Mouse (Mus musculus) thymus, adult 18-20 months (tissue): ENCODE data around the gene Sdsl.
"Not testable (repeated sequence)": the region's sequence is repeated elsewhere in the genome, so short reads cannot be mapped to it uniquely, and the experiment has no call there.

Source experiments
- DNase-seq, 2 experiments: peaks; one replicate each; pipeline ENCODE4 v3.0.0; 2022; ENCODE audit warnings: mixed read lengths in 2 of 2

Sdsl gene

GRCm38 (mm10) chr5:120472770-120473169 lies at the start of gene Sdsl:
Sdsl (minus strand) TSS chr5:120472810.
- DNase-seq = no peak

DNA sequence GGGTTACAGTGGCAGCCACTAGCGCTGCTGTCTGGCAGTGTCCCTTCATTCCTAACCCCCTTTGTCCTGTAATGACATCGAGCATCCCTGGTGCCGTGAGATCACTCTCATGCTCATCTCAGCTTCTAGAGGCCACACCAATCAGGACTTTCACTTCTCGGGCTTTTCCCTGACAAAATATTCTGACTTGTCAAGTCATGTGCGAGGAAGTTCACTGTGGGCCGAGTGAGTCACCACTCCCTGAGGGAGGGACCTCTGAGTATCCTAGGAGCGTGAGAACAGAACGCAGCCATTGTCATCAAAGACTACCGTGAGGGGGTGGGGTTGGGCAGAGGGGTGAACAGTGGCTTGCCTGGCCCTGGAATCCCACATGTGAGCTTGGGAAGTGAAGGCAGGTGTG lies 44.9 kb upstream of the Sdsl start:
- no peak for DNase-seq

DNA sequence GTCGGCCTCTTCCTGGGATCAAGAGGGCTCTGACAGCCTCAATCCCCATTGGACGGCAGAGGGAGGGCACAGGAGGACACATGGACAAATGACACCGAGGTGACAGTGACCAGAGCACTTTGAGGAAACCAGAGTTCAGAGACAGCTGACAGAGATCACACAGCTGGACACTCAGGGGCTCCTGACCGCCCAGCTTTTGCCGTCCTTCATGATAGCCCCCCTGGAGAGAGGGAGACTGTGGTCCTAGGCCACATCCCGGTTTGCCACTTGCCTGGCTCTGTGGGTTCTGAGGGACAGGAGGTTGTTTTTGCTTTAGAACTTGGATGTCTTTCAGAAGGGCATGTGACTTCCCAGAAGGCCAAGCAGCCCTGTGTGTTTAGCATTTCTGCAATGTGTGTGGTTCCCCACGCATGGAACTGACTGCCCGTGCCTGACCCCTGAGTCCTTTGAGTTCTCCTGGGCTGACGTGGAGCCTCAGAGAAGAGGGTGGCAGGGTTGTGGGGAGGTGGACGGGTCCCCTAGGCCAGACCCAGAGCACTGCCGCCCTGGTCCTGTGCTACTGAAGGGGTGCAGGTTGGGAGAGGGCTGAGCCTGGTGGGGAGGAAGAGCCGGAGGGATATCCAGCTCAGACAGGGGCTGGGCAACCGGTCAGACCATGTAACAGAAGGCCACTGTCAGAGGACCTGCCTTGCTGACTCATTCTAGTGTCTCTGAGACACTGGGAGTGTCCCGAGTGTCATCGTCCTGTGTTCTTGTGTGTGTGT lies 43.8 kb upstream of the Sdsl start:
- no peak for DNase-seq

- DNase-seq = no peak
These were observed 42.8 kb upstream of the Sdsl start for GRCm38 (mm10) chr5:120515451-120515850.

DNA sequence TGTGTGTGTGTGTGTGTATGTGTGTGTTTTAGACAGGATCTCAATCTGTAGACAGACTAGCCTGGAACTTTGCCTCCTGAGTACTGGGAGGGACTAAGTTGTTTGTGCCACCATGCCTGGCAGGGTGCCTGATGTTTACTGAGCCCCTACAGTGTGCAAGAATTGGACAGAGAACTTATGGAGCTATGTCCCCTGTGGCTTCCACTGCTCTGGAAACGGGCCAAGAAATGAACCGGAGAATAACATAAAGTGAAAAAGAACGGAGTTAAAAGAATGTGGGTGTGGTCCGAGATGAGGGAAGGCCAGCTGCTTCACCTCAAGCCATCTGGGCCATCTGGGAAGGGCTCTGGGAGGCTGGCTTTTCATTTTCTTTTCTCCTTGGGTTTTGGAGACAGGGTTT lies 42.1 kb upstream of the Sdsl start:
- DNase-seq = no peak

DNA sequence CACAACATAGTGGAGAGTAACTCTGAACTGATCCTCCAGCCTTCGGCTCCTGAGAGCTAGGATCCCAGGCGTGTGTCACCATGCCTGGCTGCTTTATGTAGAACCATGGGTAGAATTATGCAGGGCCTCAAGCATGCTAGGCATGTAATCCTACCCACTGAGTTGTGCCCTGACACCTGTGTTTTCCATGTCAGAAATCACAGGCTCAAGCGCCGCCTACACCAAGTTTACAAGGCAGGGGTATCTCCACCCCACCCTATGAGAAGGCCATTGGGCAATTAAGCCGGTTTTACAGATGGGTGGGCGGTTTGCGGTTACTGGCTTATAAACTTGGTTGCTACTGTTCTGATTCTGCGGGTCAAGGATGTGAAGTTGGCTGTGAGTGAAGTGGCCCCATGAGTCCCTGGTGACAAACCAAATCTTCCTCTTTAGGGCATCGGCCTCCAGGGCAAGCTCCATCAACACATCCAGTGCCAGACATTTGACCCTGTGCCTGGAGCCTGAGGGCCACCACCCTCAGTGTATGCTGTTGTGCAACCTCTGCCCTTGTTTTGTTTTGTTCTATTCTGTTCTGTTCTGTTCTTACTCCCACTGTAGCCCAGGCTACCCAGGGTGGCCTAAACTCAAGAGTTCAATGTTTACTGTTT lies 41.5 kb upstream of the Sdsl start:
- no peak for DNase-seq

GRCm38 (mm10) chr5:120512911-120513555 lies 40.4 kb upstream of the Sdsl start:
- DNase-seq = no peak

- DNase-seq = no peak
These were observed 39.1 kb upstream of the Sdsl start for GRCm38 (mm10) chr5:120511643-120512220.

- DNase-seq = peak; percentile 84
These were observed 38.5 kb upstream of the Sdsl start, which contains the start of gene Slc8b1 for GRCm38 (mm10) chr5:120510982-120511642. Slc8b1 (plus strand) TSS chr5:120511168.

- DNase-seq = no peak
These were observed 34.7 kb upstream of the Sdsl start for GRCm38 (mm10) chr5:120507311-120507710.

- DNase-seq = no peak
These were observed 33.9 kb upstream of the Sdsl start for GRCm38 (mm10) chr5:120506490-120506889.

DNA sequence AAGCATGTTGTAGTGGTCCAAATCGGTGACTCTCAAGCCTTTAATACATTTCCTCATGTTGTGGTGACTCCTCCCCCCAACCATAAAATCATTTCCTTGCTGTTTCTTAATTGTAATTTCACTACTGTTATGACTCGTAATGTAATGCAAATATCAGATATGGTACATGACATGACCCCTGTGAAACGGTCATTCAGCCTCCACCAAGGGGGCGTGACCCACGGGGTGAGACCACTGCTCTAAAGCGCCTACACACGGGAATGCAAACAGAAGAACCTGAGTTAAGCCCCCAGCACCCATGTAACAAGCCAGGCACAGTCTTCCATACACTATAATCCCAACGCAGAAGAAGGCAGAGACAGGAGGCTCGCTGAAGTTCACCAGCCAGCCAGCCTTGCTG lies 33.2 kb upstream of the Sdsl start:
- DNase-seq = no peak

DNA sequence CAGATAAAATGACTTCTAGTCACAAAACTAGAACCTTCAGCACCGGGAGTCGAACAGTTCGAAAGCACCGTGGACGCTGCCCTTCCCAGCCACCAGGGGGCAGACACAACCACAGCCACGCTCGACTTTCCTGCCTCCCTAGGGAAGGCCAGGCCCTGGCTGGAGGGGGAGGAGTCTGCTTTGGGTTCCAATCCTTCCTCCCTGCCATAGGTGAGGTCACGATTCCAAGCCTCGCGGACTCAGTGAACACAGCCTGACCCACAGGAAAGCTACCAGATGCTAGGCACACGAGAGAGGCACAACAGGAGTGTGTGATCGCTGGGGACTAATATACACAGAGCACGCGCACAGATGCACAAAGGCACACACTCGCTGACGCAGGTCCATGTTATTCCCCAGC lies 32.8 kb upstream of the Sdsl start:
- DNase-seq = peak; percentile 32 to 48

GRCm38 (mm10) chr5:120503144-120503795 lies 30.7 kb upstream of the Sdsl start, which contains the start of gene Plbd2:
Plbd2 (minus strand) TSS chr5:120503625.
- DNase-seq = peak; percentile 38 to 46

GRCm38 (mm10) chr5:120502675-120503143 lies 30.1 kb upstream of the Sdsl start:
- DNase-seq = no peak

DNA sequence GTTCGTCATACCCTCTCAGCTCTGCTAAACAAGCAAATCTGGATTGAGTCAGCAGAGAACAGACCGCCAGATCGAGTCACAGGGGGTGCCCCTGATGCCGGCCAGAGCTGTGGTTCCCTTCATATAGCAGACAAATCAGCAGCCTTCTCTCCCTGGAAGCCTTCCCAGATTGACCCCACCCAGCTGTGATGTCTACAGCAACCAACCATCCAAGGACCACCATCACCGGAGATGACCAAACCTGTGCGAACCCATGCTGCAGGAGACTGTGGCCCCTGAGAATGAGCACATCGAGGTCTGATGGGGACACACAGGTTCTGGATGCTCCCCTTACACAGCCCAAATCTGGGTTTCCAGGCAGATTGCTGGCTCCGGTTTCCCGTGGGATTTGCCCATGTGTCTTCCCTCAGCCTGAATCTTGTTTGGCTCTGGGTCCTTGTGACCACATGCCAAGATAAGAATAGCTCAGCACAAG lies 29.6 kb upstream of the Sdsl start:
- DNase-seq = no peak

GRCm38 (mm10) chr5:120500609-120501008 lies 28.0 kb upstream of the Sdsl start:
- DNase-seq = not testable (repeated sequence)

DNA sequence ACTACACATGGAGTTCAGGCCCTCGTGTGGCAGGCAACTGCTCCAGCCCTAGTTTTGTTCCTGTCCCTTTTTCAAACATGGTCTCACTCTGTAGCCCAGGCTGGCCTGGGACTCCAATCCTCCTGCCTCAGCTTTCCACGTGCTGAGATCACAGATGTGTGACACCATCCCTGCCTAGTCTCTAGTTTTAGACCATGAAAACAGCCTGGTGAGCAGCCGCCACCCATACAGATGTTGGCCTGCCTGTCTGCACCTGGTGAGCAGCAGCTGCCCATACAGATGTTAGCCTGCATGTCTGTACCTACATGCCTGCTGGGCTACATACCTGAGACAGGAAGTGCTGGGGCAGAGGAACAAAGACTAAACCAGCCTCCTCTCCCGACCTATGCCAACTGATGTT lies 26.6 kb upstream of the Sdsl start:
- DNase-seq = no peak

GRCm38 (mm10) chr5:120497071-120497470 lies 24.5 kb upstream of the Sdsl start:
- no peak for DNase-seq

GRCm38 (mm10) chr5:120495703-120496226 lies 23.2 kb upstream of the Sdsl start:
- DNase-seq = no peak

GRCm38 (mm10) chr5:120495064-120495702 lies 22.6 kb upstream of the Sdsl start:
- DNase-seq = no peak
